Mouse (Mus musculus) heart, postnatal 0 days (tissue): ENCODE data around the gene Ier2. TPM values are rescaled to one million over a fixed set of nuclear protein-coding genes. Genes with fewer than 3 reads are reported as not detected.

ENCODE experiments used
- ATAC-seq: fragments of 200-750 bp; cut with Nextera tagmentation; 2 replicates; pipeline ENCODE4 v1.8.0; 2017; ENCODE audit warnings: low read depth, moderate number of reproducible peaks, moderate library complexity; ENCODE audit not compliant: insufficient read depth
- DNase-seq: peaks from one replicate; pipeline ENCODE4 v3.0.0-alpha.2; 2016; ENCODE audit warnings: low spot score
- H3K27ac ChIP-seq: fragments of 300-500 bp; sonication (generic); 2 replicates; pipeline ENCODE4 v1.5.1; 2014; ENCODE audit warnings: low read depth, mild to moderate bottlenecking
- H3K27me3 ChIP-seq: fragments of 300-500 bp; sonication (generic); 2 replicates; pipeline ENCODE4 v1.6.1; 2014; ENCODE audit warnings: low read length, mixed read lengths; ENCODE audit not compliant: control insufficient read depth, insufficient read depth
- H3K36me3 ChIP-seq: fragments of 300-500 bp; sonication (generic); replicated peaks from 2 replicates; pipeline ENCODE4 v1.6.1; 2014; ENCODE audit warnings: low read length, mixed read lengths; ENCODE audit not compliant: control insufficient read depth, insufficient read depth
- H3K4me1 ChIP-seq: fragments of 300-500 bp; sonication (generic); 2 replicates; pipeline ENCODE4 v1.6.1; 2014; ENCODE audit warnings: antibody characterized with exemption; ENCODE audit not compliant: control insufficient read depth, insufficient read depth
- H3K4me2 ChIP-seq: fragments of 300-500 bp; sonication (generic); 2 replicates; pipeline ENCODE4 v1.6.1; 2014; ENCODE audit warnings: low read depth, mild to moderate bottlenecking, low read length, moderate library complexity
- H3K4me3 ChIP-seq: fragments of 300-500 bp; sonication (generic); 2 replicates; pipeline ENCODE4 v1.5.1; 2014; ENCODE audit warnings: low read depth, low read length
- H3K9ac ChIP-seq: fragments of 300-500 bp; sonication (generic); replicated peaks from 2 replicates; pipeline ENCODE4 v1.6.1; 2014; ENCODE audit warnings: low read depth, low read length, mixed read lengths
- H3K9me3 ChIP-seq: fragments of 300-500 bp; sonication (generic); replicated peaks from 2 replicates; pipeline ENCODE4 v1.6.1; 2016; ENCODE audit warnings: low read length; ENCODE audit not compliant: control insufficient read depth
- CTCF ChIP-seq: IDR thresholded peaks from 2 replicates; pipeline ENCODE4 v1.5.1; 2016; ENCODE audit warnings: antibody characterized with exemption, control low read depth, low read depth
- EP300 ChIP-seq: IDR thresholded peaks from 2 replicates; pipeline ENCODE4 v1.6.1; 2016; ENCODE audit warnings: antibody characterized with exemption, low read depth
- WGBS: fragments of 180-500 bp; shearing (Covaris S2); extraction: QIAGEN DNeasy Blood & Tissue Kit; methylation state at CpG from one replicate; pipeline ENCODE4 v1.1.7; 2014; 5-methylcytosine and 5-hydroxymethylcytosine counted together
- polyA plus RNA-seq: library from polyadenylated mRNA; unstranded; fragments of >200 nt; fragmentation: Nextera tagmentation; extraction: Ambion mirVana; gene quantifications from 2 replicates; pipeline ENCODE4 v1.2.1, GENCODE M21; 2015
- total RNA-seq: library from RNA; depleted of rRNA; stranded (reverse); fragments of >200 nt; gene quantifications from 2 replicates; pipeline ENCODE4 v1.2.3, GENCODE M21; 2014; ENCODE audit warnings: low replicate concordance; rRNA removed

Gene Ier2
- total and polyA plus RNA-seq, 2 experiments from 2014 or later: 23.2 to 33.3 TPM

DNA sequence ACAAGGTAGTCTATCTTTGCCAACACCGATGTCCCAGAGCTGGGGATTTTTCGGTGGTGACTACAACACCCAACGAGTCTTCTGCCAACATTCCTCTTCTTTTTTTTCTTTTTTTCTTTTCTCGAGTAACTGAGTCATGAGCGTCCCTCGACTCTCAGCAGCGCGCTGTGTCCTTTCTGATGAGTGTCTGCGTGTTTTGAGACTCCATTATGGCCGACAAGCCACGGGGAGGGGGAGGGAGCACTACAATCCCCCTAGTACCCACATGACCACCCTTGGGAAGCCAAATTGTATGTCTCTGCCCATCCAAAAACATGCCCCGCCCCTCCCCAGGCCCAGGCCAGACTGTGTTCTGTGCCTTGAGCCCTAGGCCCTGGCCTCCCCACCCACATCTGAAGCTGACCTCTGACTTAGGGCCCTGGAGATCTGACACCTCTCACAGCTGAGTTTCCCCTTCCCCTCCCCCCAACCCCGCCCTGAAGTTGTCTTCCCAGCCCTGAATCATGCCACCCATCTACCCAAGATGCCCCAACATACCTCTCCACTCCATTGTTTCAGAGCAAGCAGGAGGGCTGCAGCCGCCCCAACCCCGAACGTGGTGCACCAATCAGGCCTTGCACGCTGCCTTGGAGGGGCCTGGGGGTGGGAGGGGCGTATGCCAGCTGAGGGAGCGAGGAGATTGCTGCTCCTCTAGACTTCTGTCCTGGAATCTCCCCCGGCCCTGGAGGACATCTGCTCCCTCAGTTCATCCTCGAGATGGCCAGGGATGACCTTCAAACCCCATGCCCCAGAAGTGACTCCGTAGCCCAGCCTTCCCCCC is 46.8 kb downstream of the Ier2 start:
- Histone ChIP-seq H3K4me3 (no peak overlapping the region), H3K27me3 (peaks cover 9% of the 10 kb centered on the region; the same call in 1 of the 2 replicates), H3K4me2 (no peak overlapping the region), H3K9ac (no peak overlapping the region), H3K27ac (no peak overlapping the region), H3K9me3 (no peaks in the 10 kb centered on the region), H3K4me1 (no peaks in the 10 kb centered on the region), H3K36me3 (no peaks in the 10 kb centered on the region)
- DNase-seq: no peak
- WGBS: 48% methylated on average over 22 of the region's 22 CpGs
- no peak for TF ChIP-seq EP300
- TF ChIP-seq CTCF: no peak
- no peak for ATAC-seq

DNA sequence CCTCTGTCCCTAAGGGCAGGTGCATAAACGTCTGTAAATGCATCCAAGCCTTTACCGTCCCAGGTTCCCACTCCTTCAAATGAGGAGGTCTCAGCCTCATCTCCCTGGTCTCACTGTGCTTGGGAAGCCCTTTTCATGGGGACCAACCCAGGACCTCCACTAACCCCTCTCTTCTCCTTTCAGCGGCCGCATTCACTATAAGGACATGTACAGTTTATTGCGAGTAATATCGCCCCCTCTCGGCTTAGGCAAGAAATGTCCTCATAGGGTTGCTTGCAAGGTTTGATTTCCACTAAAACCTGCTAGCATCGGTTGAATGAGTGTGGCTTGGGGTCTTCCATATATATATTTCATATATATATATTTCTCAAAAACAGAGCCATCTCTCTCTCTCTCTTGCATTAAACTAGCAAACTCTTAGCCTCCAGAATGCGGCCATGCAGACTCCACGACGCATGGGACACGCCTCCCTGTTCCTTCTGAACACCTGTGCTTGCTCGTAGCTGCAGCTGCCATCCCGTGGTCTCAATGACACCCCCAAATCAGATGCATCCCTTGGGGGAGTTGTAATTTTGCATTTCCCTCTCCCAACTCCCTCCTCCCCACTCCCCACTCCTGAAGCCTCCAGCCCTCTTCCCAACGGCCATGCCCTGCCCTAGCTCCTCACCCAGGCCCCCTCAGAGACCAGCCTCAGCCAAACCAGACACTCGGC is 48.0 kb downstream of the Ier2 start:
- TF ChIP-seq CTCF (peak; percentile 55), EP300 (no peak)
- WGBS: 42% methylated on average over 16 of the region's 16 CpGs
- ATAC-seq (no peak), DNase-seq (no peak)
- Histone ChIP-seq H3K27me3 (peaks cover 5% of the 10 kb centered on the region; the same call in 1 of the 2 replicates), H3K9me3 (no peaks in the 10 kb centered on the region), H3K4me1 (no peaks in the 10 kb centered on the region), H3K4me3 (no peak overlapping the region), H3K36me3 (no peaks in the 10 kb centered on the region), H3K4me2 (no peak overlapping the region), H3K27ac (no peak overlapping the region), H3K9ac (no peak overlapping the region)

Other genes with a start within 250 kb of the Ier2 start
- 98.3 and 116 TPM in 2 replicates for gene Trmt1, start 23.5 kb upstream of the Ier2 start, total RNA-seq
- 28.4 and 29.5 TPM in 2 replicates for gene Trmt1, start 23.5 kb upstream of the Ier2 start, polyA plus RNA-seq
- gene Nacc1, start 25.0 kb upstream of the Ier2 start, total RNA-seq: 68.0 and 83.6 TPM in 2 replicates
- 6.2 and 6.9 TPM in 2 replicates for gene Nacc1, start 25.0 kb upstream of the Ier2 start, polyA plus RNA-seq
- 4.4 and 4.8 TPM in 2 replicates for gene Lyl1, start 38.6 kb upstream of the Ier2 start, total RNA-seq
- gene Lyl1, start 38.6 kb upstream of the Ier2 start, polyA plus RNA-seq: 8.7 and 9.8 TPM in 2 replicates
- 1.0 TPM in 1 of 2 replicates, not detected in the other for gene G430095P16Rik, start 60.2 kb upstream of the Ier2 start, total RNA-seq
- gene G430095P16Rik, start 60.2 kb upstream of the Ier2 start, polyA plus RNA-seq: 3.0 and 3.1 TPM in 2 replicates
- 41.9 and 48.5 TPM in 2 replicates for gene Nfix, start 137.5 kb upstream of the Ier2 start, total RNA-seq
- 18.2 TPM in 2 replicates for gene Nfix, start 137.5 kb upstream of the Ier2 start, polyA plus RNA-seq
- gene Dand5, start 160.0 kb upstream of the Ier2 start, total RNA-seq: 2.1 and 15.4 TPM in 2 replicates
- gene Dand5, start 160.0 kb upstream of the Ier2 start, polyA plus RNA-seq: 6.2 and 8.0 TPM in 2 replicates
- gene Gadd45gip1, start 168.7 kb upstream of the Ier2 start, total RNA-seq: 47.1 and 49.8 TPM in 2 replicates
- gene Gadd45gip1, start 168.7 kb upstream of the Ier2 start, polyA plus RNA-seq: 48.1 and 50.0 TPM in 2 replicates
- gene Rad23a, start 177.8 kb upstream of the Ier2 start, total RNA-seq: 89.2 and 126 TPM in 2 replicates
- 111 and 125 TPM in 2 replicates for gene Rad23a, start 177.8 kb upstream of the Ier2 start, polyA plus RNA-seq
- gene Calr, start 184.1 kb upstream of the Ier2 start, total RNA-seq: 211 and 235 TPM in 2 replicates
- 201 and 266 TPM in 2 replicates for gene Calr, start 184.1 kb upstream of the Ier2 start, polyA plus RNA-seq
- 38.6 and 40.0 TPM in 2 replicates for gene Farsa, start 194.1 kb upstream of the Ier2 start, total RNA-seq
- gene Farsa, start 194.1 kb upstream of the Ier2 start, polyA plus RNA-seq: 36.3 and 38.3 TPM in 2 replicates
- gene Syce2, start 209.3 kb upstream of the Ier2 start, total RNA-seq: 0.15 and 1.7 TPM in 2 replicates
- gene Syce2, start 209.3 kb upstream of the Ier2 start, polyA plus RNA-seq: 9.7 and 11.8 TPM in 2 replicates
- 45.5 and 52.8 TPM in 2 replicates for gene Gcdh, start 231.1 kb upstream of the Ier2 start, total RNA-seq
- gene Gcdh, start 231.1 kb upstream of the Ier2 start, polyA plus RNA-seq: 33.0 and 33.5 TPM in 2 replicates
- not detected in 2 replicates for gene Klf1, start 239.1 kb upstream of the Ier2 start, total RNA-seq
- gene Klf1, start 239.1 kb upstream of the Ier2 start, polyA plus RNA-seq: 0.27 and 0.56 TPM in 2 replicates
- 6.0 and 11.0 TPM in 2 replicates for gene Dnase2a, start 245.7 kb upstream of the Ier2 start, total RNA-seq
- gene Dnase2a, start 245.7 kb upstream of the Ier2 start, polyA plus RNA-seq: 4.6 and 5.6 TPM in 2 replicates